Mouse (Mus musculus): Measurements from ENCODE around the gene Otulin. TPM values are rescaled to one million over a fixed set of nuclear protein-coding genes. Genes with fewer than 3 reads are reported as not detected.

Otulin gene
- polyA plus RNA-seq, 1 experiment from 2014 or later = 46.1 TPM

GRCm38 (mm10) chr15:27516927-27517326, 113.6 kb downstream of the Otulin start:
- Histone ChIP-seq H3K9me3 (ENCODE audit: control insufficient read depth, low read length) (no peaks in the 10 kb centered on the region), H3K36me3 (ENCODE audit: control insufficient read depth, insufficient read depth, low read length) (no peaks in the 10 kb centered on the region), H3K4me3 (ENCODE audit: low read depth, low read length) (no peak overlapping the region), H3K4me1 (replicated peaks; ENCODE audit: control insufficient read depth, insufficient read depth, low read length) (no peaks in the 10 kb centered on the region), H3K27me3 (replicated peaks; ENCODE audit: control insufficient read depth, insufficient read depth, low read length) (no peaks in the 10 kb centered on the region), H3K4me2 (ENCODE audit: low read length) (no peak overlapping the region), H3K27ac (ENCODE audit: low read depth) (no peak overlapping the region), H3K9ac (ENCODE audit: low read length) (no peak overlapping the region)
- 60% methylated on average over 1 of the region's 1 CpGs for WGBS
- DNase-seq (ENCODE audit: low spot score) = no peak
- ATAC-seq (replicated peaks; ENCODE audit: low FRiP score, low TSS enrichment, low read depth) = no peak

DNA sequence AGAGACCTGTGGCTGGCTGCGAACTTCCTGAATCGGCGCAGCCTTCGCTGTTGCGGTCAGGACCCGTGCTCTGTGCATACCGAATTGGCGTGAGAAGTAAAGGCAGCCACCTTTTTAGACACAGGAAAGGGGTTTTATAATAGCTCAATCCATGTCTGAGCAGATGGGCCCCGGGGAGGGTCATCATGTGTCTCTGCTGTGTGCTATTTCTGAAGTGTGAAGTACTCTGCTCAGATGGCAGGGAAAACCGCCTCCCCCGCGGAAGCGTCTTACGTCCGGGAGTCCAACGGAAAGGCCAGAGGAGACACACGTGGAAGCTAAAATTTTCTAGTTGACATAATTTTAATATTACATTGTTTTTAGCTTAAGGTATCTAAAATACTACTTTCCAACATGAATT, 121.5 kb downstream of the Otulin start:
- no peak overlapping the region for H3K4me2 ChIP-seq (ENCODE audit: low read length)
- H3K27me3 ChIP-seq (replicated peaks; ENCODE audit: control insufficient read depth, insufficient read depth, low read length) = no peaks in the 10 kb centered on the region
- DNase-seq (ENCODE audit: low spot score) = no peak
- H3K4me3 ChIP-seq (ENCODE audit: low read depth, low read length) = no peak overlapping the region
- H3K27ac ChIP-seq (ENCODE audit: low read depth) = no peak overlapping the region
- H3K9ac ChIP-seq (ENCODE audit: low read length) = no peak overlapping the region
- no peak for ATAC-seq (replicated peaks; ENCODE audit: low FRiP score, low TSS enrichment, low read depth)
- no peaks in the 10 kb centered on the region for H3K36me3 ChIP-seq (ENCODE audit: control insufficient read depth, insufficient read depth, low read length)
- no peaks in the 10 kb centered on the region for H3K9me3 ChIP-seq (ENCODE audit: control insufficient read depth, low read length)
- 94% methylated on average over 17 of the region's 17 CpGs for WGBS
- H3K4me1 ChIP-seq (replicated peaks; ENCODE audit: control insufficient read depth, insufficient read depth, low read length) = peaks cover 11% of the 10 kb centered on the region

- no peaks in the 10 kb centered on the region for H3K9me3 ChIP-seq (ENCODE audit: control insufficient read depth, low read length)
- WGBS = 82% methylated on average over 7 of the region's 7 CpGs
- peaks cover 17% of the 10 kb centered on the region for H3K4me1 ChIP-seq (replicated peaks; ENCODE audit: control insufficient read depth, insufficient read depth, low read length)
- no peaks in the 10 kb centered on the region for H3K27me3 ChIP-seq (replicated peaks; ENCODE audit: control insufficient read depth, insufficient read depth, low read length)
- DNase-seq (ENCODE audit: low spot score) (no peak), ATAC-seq (replicated peaks; ENCODE audit: low FRiP score, low TSS enrichment, low read depth) (no peak)
- no peak overlapping the region for H3K9ac ChIP-seq (ENCODE audit: low read length)
- no peak overlapping the region for H3K27ac ChIP-seq (ENCODE audit: low read depth)
- no peak overlapping the region for H3K4me3 ChIP-seq (ENCODE audit: low read depth, low read length)
- no peak overlapping the region for H3K4me2 ChIP-seq (ENCODE audit: low read length)
- H3K36me3 ChIP-seq (ENCODE audit: control insufficient read depth, insufficient read depth, low read length) = no peaks in the 10 kb centered on the region
Observed at GRCm38 (mm10) chr15:27508169-27508568, 122.3 kb downstream of the Otulin start.

- Histone ChIP-seq H3K4me2 (ENCODE audit: low read length) (no peak overlapping the region), H3K27ac (ENCODE audit: low read depth) (peak overlapping the region; percentile 63), H3K36me3 (ENCODE audit: control insufficient read depth, insufficient read depth, low read length) (no peaks in the 10 kb centered on the region), H3K4me3 (ENCODE audit: low read depth, low read length) (no peak overlapping the region), H3K9me3 (ENCODE audit: control insufficient read depth, low read length) (no peaks in the 10 kb centered on the region), H3K27me3 (replicated peaks; ENCODE audit: control insufficient read depth, insufficient read depth, low read length) (no peaks in the 10 kb centered on the region), H3K4me1 (replicated peaks; ENCODE audit: control insufficient read depth, insufficient read depth, low read length) (peaks cover 17% of the 10 kb centered on the region), H3K9ac (ENCODE audit: low read length) (no peak overlapping the region)
- DNase-seq (ENCODE audit: low spot score) = no peak
- 80% methylated on average over 15 of the region's 15 CpGs for WGBS
- peak; percentile 28; the same call in 1 of the 2 replicates for ATAC-seq (replicated peaks; ENCODE audit: low FRiP score, low TSS enrichment, low read depth)
Observed at GRCm38 (mm10) chr15:27506893-27507596, 123.4 kb downstream of the Otulin start.

GRCm38 (mm10) chr15:27506127-27506886, 124.2 kb downstream of the Otulin start:
- no peak overlapping the region for H3K4me2 ChIP-seq (ENCODE audit: low read length)
- H3K4me3 ChIP-seq (ENCODE audit: low read depth, low read length) = no peak overlapping the region
- no peak for DNase-seq (ENCODE audit: low spot score)
- peaks cover 17% of the 10 kb centered on the region for H3K4me1 ChIP-seq (replicated peaks; ENCODE audit: control insufficient read depth, insufficient read depth, low read length)
- H3K36me3 ChIP-seq (ENCODE audit: control insufficient read depth, insufficient read depth, low read length) = no peaks in the 10 kb centered on the region
- H3K9ac ChIP-seq (ENCODE audit: low read length) = no peak overlapping the region
- H3K27me3 ChIP-seq (replicated peaks; ENCODE audit: control insufficient read depth, insufficient read depth, low read length) = no peaks in the 10 kb centered on the region
- peak overlapping the region; percentile 63 for H3K27ac ChIP-seq (ENCODE audit: low read depth)
- peak; percentile 69 for ATAC-seq (replicated peaks; ENCODE audit: low FRiP score, low TSS enrichment, low read depth)
- WGBS = 32% methylated on average over 5 of the region's 5 CpGs
- no peaks in the 10 kb centered on the region for H3K9me3 ChIP-seq (ENCODE audit: control insufficient read depth, low read length)

- peaks cover 17% of the 10 kb centered on the region for H3K4me1 ChIP-seq (replicated peaks; ENCODE audit: control insufficient read depth, insufficient read depth, low read length)
- H3K36me3 ChIP-seq (ENCODE audit: control insufficient read depth, insufficient read depth, low read length) = no peaks in the 10 kb centered on the region
- no peaks in the 10 kb centered on the region for H3K27me3 ChIP-seq (replicated peaks; ENCODE audit: control insufficient read depth, insufficient read depth, low read length)
- H3K9ac ChIP-seq (ENCODE audit: low read length) = no peak overlapping the region
- no peak overlapping the region for H3K4me3 ChIP-seq (ENCODE audit: low read depth, low read length)
- DNase-seq (ENCODE audit: low spot score) = no peak
- no peaks in the 10 kb centered on the region for H3K9me3 ChIP-seq (ENCODE audit: control insufficient read depth, low read length)
- 40% methylated on average over 20 of the region's 20 CpGs for WGBS
- no peak overlapping the region for H3K4me2 ChIP-seq (ENCODE audit: low read length)
- ATAC-seq (replicated peaks; ENCODE audit: low FRiP score, low TSS enrichment, low read depth) = 0 out of 2 replicates have a peak, but pooled peaks have one; percentile 33
- peak overlapping the region; percentile 23; the same call in 1 of the 2 replicates for H3K27ac ChIP-seq (ENCODE audit: low read depth)
Observed at GRCm38 (mm10) chr15:27503801-27504730, 126.4 kb downstream of the Otulin start.

DNA sequence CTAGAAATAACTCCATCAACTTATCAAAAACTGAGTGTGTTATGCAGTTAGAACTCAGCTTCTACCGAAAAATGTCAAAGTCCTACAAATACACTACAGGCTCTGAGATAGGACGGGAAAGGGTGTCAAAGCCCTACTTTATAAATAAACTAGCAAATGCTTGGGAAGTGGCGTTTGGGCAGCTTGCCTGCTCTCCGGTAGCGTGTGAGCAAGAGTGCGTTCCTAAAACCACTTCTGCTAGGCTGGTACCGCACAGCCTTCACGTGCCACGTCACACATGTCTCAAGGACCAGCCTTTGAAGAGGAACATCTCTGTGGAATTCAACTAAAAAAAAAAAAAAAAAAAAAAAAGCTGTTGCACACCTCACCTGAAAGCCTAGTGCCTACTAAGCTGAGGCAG, 127.3 kb downstream of the Otulin start:
- Histone ChIP-seq H3K36me3 (ENCODE audit: control insufficient read depth, insufficient read depth, low read length) (no peaks in the 10 kb centered on the region), H3K4me2 (ENCODE audit: low read length) (no peak overlapping the region), H3K9ac (ENCODE audit: low read length) (no peak overlapping the region), H3K4me1 (replicated peaks; ENCODE audit: control insufficient read depth, insufficient read depth, low read length) (peaks cover 17% of the 10 kb centered on the region), H3K4me3 (ENCODE audit: low read depth, low read length) (no peak overlapping the region), H3K9me3 (ENCODE audit: control insufficient read depth, low read length) (no peaks in the 10 kb centered on the region), H3K27ac (ENCODE audit: low read depth) (no peak overlapping the region), H3K27me3 (replicated peaks; ENCODE audit: control insufficient read depth, insufficient read depth, low read length) (no peaks in the 10 kb centered on the region)
- DNase-seq (ENCODE audit: low spot score) = no peak
- ATAC-seq (replicated peaks; ENCODE audit: low FRiP score, low TSS enrichment, low read depth) = no peak
- WGBS = 64% methylated on average over 9 of the region's 9 CpGs

GRCm38 (mm10) chr15:27502338-27502737, 128.2 kb downstream of the Otulin start:
- Histone ChIP-seq H3K4me1 (replicated peaks; ENCODE audit: control insufficient read depth, insufficient read depth, low read length) (peaks cover 17% of the 10 kb centered on the region), H3K27ac (ENCODE audit: low read depth) (no peak overlapping the region), H3K9me3 (ENCODE audit: control insufficient read depth, low read length) (no peaks in the 10 kb centered on the region), H3K36me3 (ENCODE audit: control insufficient read depth, insufficient read depth, low read length) (no peaks in the 10 kb centered on the region), H3K4me2 (ENCODE audit: low read length) (no peak overlapping the region), H3K4me3 (ENCODE audit: low read depth, low read length) (no peak overlapping the region), H3K27me3 (replicated peaks; ENCODE audit: control insufficient read depth, insufficient read depth, low read length) (no peaks in the 10 kb centered on the region), H3K9ac (ENCODE audit: low read length) (no peak overlapping the region)
- no peak for ATAC-seq (replicated peaks; ENCODE audit: low FRiP score, low TSS enrichment, low read depth)
- DNase-seq (ENCODE audit: low spot score) = no peak
- WGBS = 73% methylated on average over 13 of the region's 13 CpGs

Data from intestine, embryonic 14.5 days (tissue).